Mouse (Mus musculus): ENCODE data around the gene Sccpdh. TPM values are rescaled to one million over a fixed set of nuclear protein-coding genes. Genes with fewer than 3 reads are reported as not detected.
A peak's percentile ranks its signal among the peaks of the same experiment; 100 is the strongest.

Sccpdh gene
- total RNA-seq, 2 experiments from 2014 or later: 34.8 to 42.0 TPM

DNA sequence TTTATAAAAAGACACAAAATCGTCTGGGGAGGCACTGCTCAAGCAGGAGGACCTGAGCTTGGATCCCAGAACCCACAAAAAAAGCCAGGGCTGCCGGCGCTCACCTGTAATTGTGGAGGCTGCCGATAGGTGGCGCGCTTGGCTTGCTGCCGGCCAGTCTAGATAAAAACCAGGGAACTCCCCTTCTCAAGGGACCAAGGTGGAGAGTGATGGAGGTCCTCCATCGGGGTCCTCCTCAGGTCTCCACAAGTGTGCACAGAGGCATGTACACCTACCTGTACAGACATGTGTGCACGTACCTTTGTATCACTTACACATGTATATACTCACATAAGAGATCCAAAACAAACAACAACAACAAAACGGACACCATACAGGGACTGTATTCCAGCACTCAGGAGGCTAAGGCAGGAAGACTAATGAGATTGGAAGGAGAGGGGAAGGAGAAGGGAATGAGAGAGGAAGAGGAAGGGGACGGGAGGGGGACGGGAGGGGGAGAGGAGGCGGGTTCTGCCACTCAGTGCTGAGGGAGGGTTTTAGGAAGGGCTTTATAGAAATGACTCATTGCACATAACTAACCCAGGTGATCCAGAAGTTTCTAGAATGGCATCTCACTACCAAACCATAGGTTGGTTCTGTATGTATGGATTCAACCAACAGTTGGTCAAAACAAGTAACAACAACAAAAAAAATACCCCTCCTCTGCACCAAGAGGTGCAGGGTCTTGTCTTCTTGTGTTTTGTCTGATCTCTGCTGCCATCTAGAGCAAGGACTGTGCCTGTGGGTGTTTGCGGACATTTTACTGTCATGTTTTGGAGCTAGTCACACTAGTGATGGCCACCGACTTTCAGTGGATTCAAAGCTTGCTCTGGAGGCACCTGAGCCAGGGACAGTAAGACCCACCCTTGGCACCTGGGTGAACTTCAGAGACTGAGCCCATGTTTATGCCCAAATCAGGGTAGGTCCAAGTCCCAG is 66.8 kb downstream of the Sccpdh start:
- DNase-seq: peak; percentile 72 to 76

DNA sequence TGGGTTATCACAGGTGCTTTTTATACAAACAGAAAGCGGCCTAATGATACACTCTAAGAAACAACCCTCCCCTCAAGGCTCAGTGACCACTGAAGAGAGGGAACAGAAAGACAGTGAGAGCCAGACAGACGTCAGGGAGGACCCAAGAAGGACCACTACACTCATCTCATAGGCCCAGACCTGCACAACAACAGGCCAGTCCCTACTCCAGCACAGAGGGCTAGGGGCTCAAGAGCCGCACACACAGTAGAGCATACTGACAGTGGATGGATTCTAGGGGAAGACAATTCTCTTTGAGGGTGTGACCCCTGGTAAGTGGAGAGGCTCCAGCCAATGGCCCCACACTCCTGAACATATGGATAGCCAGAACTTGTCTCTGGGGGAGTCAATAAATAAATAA is 68.5 kb downstream of the Sccpdh start:
- no peak for DNase-seq

Other genes with a start within 250 kb of the Sccpdh start
- 1 to 10 TPM; 5.1 to 7.7 TPM for gene Smyd3, start 150.2 kb upstream of the Sccpdh start, total RNA-seq (2021)
- 10 to 100 TPM; 49.4 to 55.0 TPM for gene Tfb2m, start 121.9 kb upstream of the Sccpdh start, total RNA-seq (2021)
- 10 to 100 TPM; 21.1 to 43.6 TPM for gene Cnst, start 121.8 kb upstream of the Sccpdh start, total RNA-seq (2021)
- gene Kif28, start 77.1 kb downstream of the Sccpdh start, total RNA-seq (2021): not detected
- gene Gm10518, start 135.2 kb downstream of the Sccpdh start, total RNA-seq (2021): not detected
- 10 to 100 TPM; 37.0 to 43.5 TPM for gene Ahctf1, start 135.5 kb downstream of the Sccpdh start, total RNA-seq (2021)